Mouse (Mus musculus): ENCODE measurements around the gene Sh2d1b2. TPM values are rescaled to one million over a fixed set of nuclear protein-coding genes. Genes with fewer than 3 reads are reported as not detected.
"Not testable (repeated sequence)": the region's sequence is repeated elsewhere in the genome, so short reads cannot be mapped to it uniquely, and the experiment has no call there.

Gene Sh2d1b2
- total RNA-seq (2014; rRNA removed), result not detected in 2 replicates
- polyA plus RNA-seq (2015; fragmentation: Nextera tagmentation; extraction: Ambion mirVana), result not detected in 2 replicates

GRCm38 (mm10) chr1:170232688-170233087, at the start of gene Sh2d1b2:
Gene Sh2d1b2 (plus strand): TSS chr1:170232749.
- not testable (repeated sequence) for DNase-seq (ENCODE audit: low spot score); H3K4me1 ChIP-seq (ENCODE audit: insufficient read depth, low read length); H3K36me3 ChIP-seq (ENCODE audit: insufficient read depth, low read length); H3K4me2 ChIP-seq (ENCODE audit: low read depth, low read length); H3K9ac ChIP-seq (replicated peaks; ENCODE audit: low read length); H3K27ac ChIP-seq; H3K9me3 ChIP-seq (ENCODE audit: low read length); H3K4me3 ChIP-seq (ENCODE audit: low read length); ATAC-seq; H3K27me3 ChIP-seq (ENCODE audit: insufficient read depth, low read length)
- WGBS, result 79% methylated on average over 5 of the region's 6 CpGs

DNA sequence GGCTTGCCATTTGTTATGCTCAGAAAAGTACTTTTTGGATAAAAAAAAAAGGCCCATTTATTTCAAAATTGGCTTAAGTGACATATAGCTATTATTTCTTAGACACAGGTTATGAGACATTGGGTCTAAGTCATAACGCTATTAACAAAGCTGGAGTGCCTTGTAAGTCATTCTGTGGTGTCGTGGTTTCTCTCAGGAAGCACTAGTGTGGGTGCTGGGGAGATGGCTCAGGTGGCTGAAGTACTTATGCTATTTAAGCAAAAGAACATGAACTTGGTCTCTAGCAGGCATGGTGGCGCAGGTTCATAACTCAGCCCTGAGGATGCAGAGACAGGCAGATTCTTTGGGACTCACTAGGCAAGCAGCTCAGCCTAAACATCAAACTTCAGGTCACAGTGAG, 47.4 kb upstream of the Sh2d1b2 start:
- Histone ChIP-seq H3K4me3 (ENCODE audit: low read length) (no peak overlapping the region), H3K9me3 (ENCODE audit: low read length) (no peaks in the 10 kb centered on the region), H3K4me1 (ENCODE audit: insufficient read depth, low read length) (no peaks in the 10 kb centered on the region), H3K9ac (replicated peaks; ENCODE audit: low read length) (no peak overlapping the region), H3K36me3 (ENCODE audit: insufficient read depth, low read length) (no peaks in the 10 kb centered on the region), H3K27me3 (ENCODE audit: insufficient read depth, low read length) (no peaks in the 10 kb centered on the region), H3K27ac (no peak overlapping the region), H3K4me2 (ENCODE audit: low read depth, low read length) (no peak overlapping the region)
- WGBS, result 89% methylated on average over 3 of the region's 3 CpGs
- TF ChIP-seq CTCF (IDR thresholded peaks at IDR 0.05; ENCODE audit: low read depth), result no peak
- DNase-seq (ENCODE audit: low spot score), result no peak
- ATAC-seq, result no peak

DNA sequence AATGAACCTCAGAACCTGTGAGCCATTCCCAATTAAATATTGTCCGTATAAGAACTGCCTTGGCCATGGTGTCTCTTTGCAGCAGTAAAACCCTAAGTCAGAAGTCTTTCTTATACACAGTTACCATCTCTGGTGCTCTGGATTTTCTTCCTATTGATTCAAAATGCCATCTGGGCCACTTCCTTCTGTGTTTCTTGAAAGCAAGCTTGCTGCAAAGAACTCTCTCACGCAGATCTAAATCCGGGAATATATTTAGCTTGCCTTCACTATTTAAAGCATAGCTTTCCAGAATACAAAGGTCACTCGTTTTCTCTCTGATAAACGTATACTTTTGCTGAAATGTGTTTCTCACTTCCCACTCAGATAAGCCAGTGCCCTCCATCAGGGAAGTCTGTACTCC, 46.0 kb upstream of the Sh2d1b2 start:
- H3K36me3 ChIP-seq (ENCODE audit: insufficient read depth, low read length), result no peaks in the 10 kb centered on the region
- no peaks in the 10 kb centered on the region for H3K9me3 ChIP-seq (ENCODE audit: low read length)
- H3K27me3 ChIP-seq (ENCODE audit: insufficient read depth, low read length), result no peaks in the 10 kb centered on the region
- H3K4me1 ChIP-seq (ENCODE audit: insufficient read depth, low read length), result no peaks in the 10 kb centered on the region
- H3K27ac ChIP-seq, result no peak overlapping the region
- no peak overlapping the region for H3K4me3 ChIP-seq (ENCODE audit: low read length)
- DNase-seq (ENCODE audit: low spot score) (no peak), ATAC-seq (no peak)
- 83% methylated on average over 5 of the region's 5 CpGs for WGBS
- no peak for TF ChIP-seq CTCF (IDR thresholded peaks at IDR 0.05; ENCODE audit: low read depth)
- no peak overlapping the region for H3K9ac ChIP-seq (replicated peaks; ENCODE audit: low read length)
- H3K4me2 ChIP-seq (ENCODE audit: low read depth, low read length), result no peak overlapping the region

DNA sequence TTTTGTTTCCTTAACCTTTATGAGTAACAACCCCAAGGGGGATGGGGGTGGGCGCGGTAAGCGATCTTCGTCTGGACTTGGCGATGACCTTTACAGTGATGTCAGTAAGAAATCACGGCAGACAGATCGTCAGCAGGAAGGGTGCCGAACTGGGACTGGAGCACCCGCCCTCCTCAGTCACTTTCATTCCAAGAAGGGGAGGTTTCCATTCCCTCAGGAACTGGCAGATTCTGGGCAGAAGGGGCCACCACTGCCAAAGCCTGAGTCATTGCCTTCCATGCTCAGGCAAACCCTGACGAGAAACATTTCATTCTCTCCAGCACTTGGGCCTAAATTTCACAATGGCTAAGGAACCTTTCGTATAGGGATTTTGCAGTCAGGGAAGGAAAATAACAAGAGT, 43.9 kb upstream of the Sh2d1b2 start:
- ATAC-seq (no peak), DNase-seq (ENCODE audit: low spot score) (no peak)

GRCm38 (mm10) chr1:170190225-170190624, 42.3 kb upstream of the Sh2d1b2 start:
- no peak for TF ChIP-seq CTCF (IDR thresholded peaks at IDR 0.05; ENCODE audit: low read depth)

More for the DNA sequence above, 43.9 kb upstream of the Sh2d1b2 start:
- Histone ChIP-seq H3K27me3 (ENCODE audit: insufficient read depth, low read length) (no peaks in the 10 kb centered on the region), H3K9me3 (ENCODE audit: low read length) (no peaks in the 10 kb centered on the region), H3K4me1 (ENCODE audit: insufficient read depth, low read length) (no peaks in the 10 kb centered on the region), H3K4me3 (ENCODE audit: low read length) (no peak overlapping the region), H3K4me2 (ENCODE audit: low read depth, low read length) (no peak overlapping the region), H3K36me3 (ENCODE audit: insufficient read depth, low read length) (peaks cover 13% of the 10 kb centered on the region; the same call in 1 of the 2 replicates), H3K9ac (replicated peaks; ENCODE audit: low read length) (no peak overlapping the region), H3K27ac (no peak overlapping the region)
- 78% methylated on average over 11 of the region's 11 CpGs for WGBS
- no peak for TF ChIP-seq CTCF (IDR thresholded peaks at IDR 0.05; ENCODE audit: low read depth)

GRCm38 (mm10) chr1:170191925-170192324, 40.6 kb upstream of the Sh2d1b2 start:
- no peak for ATAC-seq
- Histone ChIP-seq H3K27ac (no peak overlapping the region), H3K4me1 (ENCODE audit: insufficient read depth, low read length) (no peaks in the 10 kb centered on the region), H3K9me3 (ENCODE audit: low read length) (no peaks in the 10 kb centered on the region), H3K4me2 (ENCODE audit: low read depth, low read length) (no peak overlapping the region), H3K27me3 (ENCODE audit: insufficient read depth, low read length) (no peaks in the 10 kb centered on the region), H3K4me3 (ENCODE audit: low read length) (no peak overlapping the region), H3K36me3 (ENCODE audit: insufficient read depth, low read length) (peaks cover 36% of the 10 kb centered on the region), H3K9ac (replicated peaks; ENCODE audit: low read length) (no peak overlapping the region)
- no peak for DNase-seq (ENCODE audit: low spot score)
- no peak for TF ChIP-seq CTCF (IDR thresholded peaks at IDR 0.05; ENCODE audit: low read depth)
- WGBS, result 85% methylated on average over 1 of the region's 1 CpGs

More at GRCm38 (mm10) chr1:170190225-170190624, 42.3 kb upstream of the Sh2d1b2 start:
- WGBS, result 83% methylated on average over 4 of the region's 4 CpGs
- Histone ChIP-seq H3K9ac (replicated peaks; ENCODE audit: low read length) (no peak overlapping the region), H3K4me3 (ENCODE audit: low read length) (no peak overlapping the region), H3K36me3 (ENCODE audit: insufficient read depth, low read length) (peaks cover 22% of the 10 kb centered on the region), H3K27ac (no peak overlapping the region), H3K9me3 (ENCODE audit: low read length) (no peaks in the 10 kb centered on the region), H3K27me3 (ENCODE audit: insufficient read depth, low read length) (no peaks in the 10 kb centered on the region), H3K4me2 (ENCODE audit: low read depth, low read length) (no peak overlapping the region), H3K4me1 (ENCODE audit: insufficient read depth, low read length) (no peaks in the 10 kb centered on the region)
- ATAC-seq (no peak), DNase-seq (ENCODE audit: low spot score) (no peak)

GRCm38 (mm10) chr1:170196211-170196610, 36.3 kb upstream of the Sh2d1b2 start:
- Histone ChIP-seq H3K4me1 (ENCODE audit: insufficient read depth, low read length) (no peaks in the 10 kb centered on the region), H3K4me2 (ENCODE audit: low read depth, low read length) (no peak overlapping the region), H3K27ac (no peak overlapping the region), H3K36me3 (ENCODE audit: insufficient read depth, low read length) (peaks cover 64% of the 10 kb centered on the region), H3K27me3 (ENCODE audit: insufficient read depth, low read length) (no peaks in the 10 kb centered on the region), H3K9me3 (ENCODE audit: low read length) (no peaks in the 10 kb centered on the region), H3K9ac (replicated peaks; ENCODE audit: low read length) (no peak overlapping the region), H3K4me3 (ENCODE audit: low read length) (no peak overlapping the region)
- ATAC-seq (no peak), DNase-seq (ENCODE audit: low spot score) (no peak)
- whole genome bisulfite sequencing, result 91% methylated on average over 8 of the region's 8 CpGs
- no peak for TF ChIP-seq CTCF (IDR thresholded peaks at IDR 0.05; ENCODE audit: low read depth)

All from hindbrain, postnatal 0 days (tissue).